Comparison of ENCODE assay signal across 21 mouse cellular contexts in the genomic region with DNA sequence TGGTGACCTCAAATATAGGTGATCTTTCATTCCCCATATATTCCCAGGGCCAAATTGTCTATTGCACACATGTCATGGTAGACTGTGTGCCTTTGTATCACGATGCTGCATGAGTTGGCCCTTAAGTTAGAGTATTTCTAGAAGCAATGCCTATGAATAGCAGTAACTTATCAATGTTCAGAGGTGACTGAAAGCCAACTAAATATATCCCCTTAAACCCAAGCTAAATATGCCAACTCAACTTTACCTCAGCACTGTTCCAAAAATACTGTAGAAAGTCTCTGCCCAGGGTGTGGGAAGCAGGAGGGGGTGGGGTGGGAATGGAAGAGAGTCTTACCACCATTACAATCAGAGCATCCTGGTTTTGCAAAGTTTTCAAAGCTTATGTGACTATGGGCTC.
A peak's percentile ranks its signal among the peaks of the same experiment; 100 is the strongest.
DNase-seq lines count a peak whose midpoint lies in the region; ATAC-seq lines count a peak whose summit lies in the region.
"Had no signal": no experiment of that assay in that cellular context is flagged by ENCODE, and none has a peak within 500 bp of the region (broad histone marks: within the 10 kb centered on the region; RNA-seq: fewer than 3 reads in every experiment).

No protein-coding gene starts in this region.

- H3K27ac ChIP-seq in heart, embryonic 10.5 days: peak overlapping the region; percentile 78
- peak overlapping the region; percentile 81 for H3K27ac ChIP-seq in heart, embryonic 16.5 days (ENCODE audit: low read length)
- H3K27ac ChIP-seq: embryonic facial prominence, embryonic 15.5 days; forebrain, embryonic 15.5 days; hindbrain, embryonic 14.5 days; intestine, embryonic 15.5 days had no signal

- intact Hi-C loops in heart, postnatal 25 days (cut with DNase I): no loop called here

- ATAC-seq in frontal cortex, adult (ENCODE audit: low TSS enrichment): peak; percentile 48
- ATAC-seq in heart, embryonic 16.5 days (replicated peaks; ENCODE audit: extremely low read depth, insufficient read depth, low FRiP score): peak; percentile 72
- ATAC-seq: CD4-positive, CD25-positive, alpha-beta regulatory T cell, adult 4 months; forebrain, embryonic 15.5 days; intestine, embryonic 15.5 days had no signal

- peaks cover 55% of the 10 kb centered on the region for H3K4me1 ChIP-seq in heart, embryonic 10.5 days
- peaks cover 33% of the 10 kb centered on the region for H3K4me1 ChIP-seq in heart, embryonic 16.5 days (ENCODE audit: control insufficient read depth, insufficient read depth, low read length)
- H3K4me1 ChIP-seq: forebrain, embryonic 15.5 days had no signal

- no peak overlapping the region for H3K4me3 ChIP-seq in heart, embryonic 10.5 days
- H3K4me3 ChIP-seq in heart, embryonic 16.5 days (ENCODE audit: low read length): no peak overlapping the region
- H3K4me3 ChIP-seq: embryonic facial prominence, embryonic 15.5 days; erythroblast, embryonic 14.5 days; forebrain, embryonic 15.5 days; hindbrain, embryonic 10.5 days; intestine, embryonic 15.5 days had no signal

- no peak for DNase-seq in frontal cortex, adult 2 months (ENCODE audit: extremely low spot score in 1 of 2, low spot score in 1 of 2)
- DNase-seq in heart, embryonic 10.5 days (ENCODE audit: low spot score): no peak
- DNase-seq in heart, postnatal 25 days (ENCODE audit: low spot score): no peak
- DNase-seq in brain, adult 2 months (ENCODE audit: low read depth, low spot score): peak; percentile 41
- DNase-seq in lung, adult 18-20 months: no peak
- DNase-seq: cerebellum, adult 11 months; cerebellum, adult 8-10 months; cerebellum, postnatal 14 days; embryo, embryonic 11 days; gastrocnemius, postnatal 14 days; kidney, adult 18-20 months had no signal

- no peaks in the 10 kb centered on the region for H3K9me3 ChIP-seq in heart, embryonic 10.5 days
- H3K9me3 ChIP-seq in heart, embryonic 16.5 days (replicated peaks; ENCODE audit: control insufficient read depth, low read length): no peaks in the 10 kb centered on the region
- H3K9me3 ChIP-seq: embryonic facial prominence, embryonic 15.5 days; forebrain, embryonic 15.5 days; hindbrain, embryonic 10.5 days; intestine, embryonic 15.5 days had no signal

- H3K9ac ChIP-seq in heart, embryonic 16.5 days (ENCODE audit: low read length): no peak overlapping the region
- H3K9ac ChIP-seq: embryonic facial prominence, embryonic 15.5 days; forebrain, embryonic 15.5 days; hindbrain, embryonic 14.5 days; intestine, embryonic 15.5 days had no signal

- no peaks in the 10 kb centered on the region for H3K36me3 ChIP-seq in heart, embryonic 10.5 days
- no peaks in the 10 kb centered on the region for H3K36me3 ChIP-seq in heart, embryonic 16.5 days (ENCODE audit: control insufficient read depth, insufficient read depth)
- H3K36me3 ChIP-seq: embryonic facial prominence, embryonic 15.5 days; forebrain, embryonic 15.5 days; G1E; hindbrain, embryonic 10.5 days; intestine, embryonic 15.5 days had no signal

- H3K27me3 ChIP-seq in heart, embryonic 10.5 days (ENCODE audit: insufficient read depth, poor library complexity, severe bottlenecking): no peaks in the 10 kb centered on the region
- H3K27me3 ChIP-seq in heart, embryonic 16.5 days (ENCODE audit: control insufficient read depth, insufficient read depth, low read length): no peaks in the 10 kb centered on the region
- H3K27me3 ChIP-seq: embryonic facial prominence, embryonic 15.5 days; forebrain, embryonic 15.5 days; intestine, embryonic 15.5 days had no signal

- no peak overlapping the region for H3K4me2 ChIP-seq in heart, embryonic 16.5 days (ENCODE audit: low read depth, low read length)
- H3K4me2 ChIP-seq: embryonic facial prominence, embryonic 15.5 days; forebrain, embryonic 15.5 days; hindbrain, embryonic 14.5 days; intestine, embryonic 15.5 days had no signal

- WGBS in heart, embryonic 10.5 days: 38% methylated on average over 1 of the region's 1 CpGs
- WGBS in heart, embryonic 16.5 days: 47% methylated on average over 1 of the region's 1 CpGs
